Mouse (Mus musculus): ENCODE measurements around the gene 1700010I14Rik.

- TF ChIP-seq CTCF (conservative IDR thresholded peaks at IDR 0.05; ENCODE audit: low read length) (no peak), POU5F1 (IDR thresholded peaks at IDR 0.05; ENCODE audit: borderline replicate concordance, low read length) (no peak), NANOG (IDR thresholded peaks at IDR 0.05; ENCODE audit: borderline replicate concordance, low read length) (no peak)
These were observed 13.7 kb upstream of the 1700010I14Rik start for GRCm38 (mm10) chr17:8974423-8974822.

Data from E14TG2a.4 (cell line).